Mouse (Mus musculus) MEL (cell line): ENCODE results near the gene Lats2. TPM values are rescaled to one million over a fixed set of nuclear protein-coding genes. Genes with fewer than 3 reads are reported as not detected.

Experiments used
- DNase-seq: peaks from one replicate; pipeline ENCODE4 v3.0.0; 2011; ENCODE audit warnings: low read depth, low spot score
- H3K27ac ChIP-seq: 2 replicates; pipeline ENCODE4 v1.5.1; 2012; ENCODE audit warnings: low read depth, mild to moderate bottlenecking, control low read depth, low read length, moderate library complexity; ENCODE audit not compliant: control insufficient read depth
- H3K27me3 ChIP-seq, 2 experiments: fragments of 150-350 bp in 1 of 2; sonication (generic) in 1 of 2; 2 replicates each; pipeline ENCODE4 v1.6.1; 2012; ENCODE audit warnings: low read length in 2 of 2, mild to moderate bottlenecking in 2 of 2, improper control_type of control experiment in 1 of 2, moderate library complexity in 1 of 2; ENCODE audit not compliant: insufficient read depth in 2 of 2, control insufficient read depth in 1 of 2
- H3K36me3 ChIP-seq, 2 experiments: 2 replicates each; pipeline ENCODE4 v1.6.1; 2012 to 2014; ENCODE audit warnings: low read length in 2 of 2, improper control_type of control experiment in 1 of 2, inconsistent platforms in 1 of 2, mild to moderate bottlenecking in 1 of 2; ENCODE audit not compliant: insufficient read depth in 2 of 2, control insufficient read depth in 1 of 2
- H3K4me1 ChIP-seq, 2 experiments: fragments of 150-350 bp in 1 of 2; sonication (generic) in 1 of 2; 2 replicates each; pipeline ENCODE4 v1.6.1; 2012; ENCODE audit warnings: low read length in 2 of 2, improper control_type of control experiment in 1 of 2, mild to moderate bottlenecking in 1 of 2; ENCODE audit not compliant: insufficient read depth in 2 of 2, control insufficient read depth in 1 of 2
- H3K4me3 ChIP-seq, 2 experiments: fragments of 150-350 bp in 1 of 2; sonication (generic) in 1 of 2; 2 replicates each; pipeline ENCODE4 v1.5.1; 2012; ENCODE audit warnings: low read depth in 2 of 2, low read length in 2 of 2, mild to moderate bottlenecking in 2 of 2, moderate library complexity in 2 of 2, control low read depth in 1 of 2, improper control_type of control experiment in 1 of 2; ENCODE audit not compliant: control insufficient read depth in 1 of 2, insufficient read depth in 1 of 2
- H3K79me2 ChIP-seq: 2 replicates; pipeline ENCODE4 v1.6.1; 2012; ENCODE audit warnings: mild to moderate bottlenecking, low read length, moderate library complexity; ENCODE audit not compliant: control insufficient read depth, poor library complexity, insufficient read depth
- H3K9ac ChIP-seq: 2 replicates; pipeline ENCODE4 v1.6.1; 2012; ENCODE audit warnings: low read depth, mild to moderate bottlenecking, control low read depth, low read length, moderate library complexity; ENCODE audit not compliant: control insufficient read depth, poor library complexity, severe bottlenecking
- H3K9me3 ChIP-seq: fragments of 150-350 bp; sonication (generic); replicated peaks from 2 replicates; pipeline ENCODE4 v1.6.1; 2012; ENCODE audit warnings: mild to moderate bottlenecking, low read length, improper control_type of control experiment, moderate library complexity; ENCODE audit not compliant: insufficient read depth
- BHLHE40 ChIP-seq: IDR thresholded peaks from 2 replicates; pipeline ENCODE4 v1.6.1; 2012; ENCODE audit warnings: low read depth, mild to moderate bottlenecking, inconsistent platforms, low read length, improper control_type of control experiment, borderline replicate concordance
- CHD1 ChIP-seq: IDR thresholded peaks from 2 replicates; pipeline ENCODE4 v1.6.1; 2012; ENCODE audit warnings: low read depth, mild to moderate bottlenecking, inconsistent platforms, low read length, improper control_type of control experiment
- CHD2 ChIP-seq: IDR thresholded peaks from 2 replicates; pipeline ENCODE4 v1.6.1; 2011; ENCODE audit warnings: low read length, improper control_type of control experiment
- CTCF ChIP-seq, 3 experiments: IDR thresholded peaks in 2 of 3; conservative IDR thresholded peaks in 1 of 3; 2 replicates each; pipeline ENCODE4 v1.5.1; 2011 to 2012; ENCODE audit warnings: low read length in 3 of 3, low read depth in 2 of 3, mild to moderate bottlenecking in 2 of 3, improper control_type of control experiment in 1 of 3, inconsistent platforms in 1 of 3, mixed read lengths in 1 of 3, moderate library complexity in 1 of 3; ENCODE audit not compliant: control insufficient read depth in 1 of 3, insufficient read depth in 1 of 3, poor library complexity in 1 of 3, severe bottlenecking in 1 of 3
- GATA1 ChIP-seq: IDR thresholded peaks from 2 replicates; pipeline ENCODE4 v1.6.1; 2011; ENCODE audit warnings: low read depth, low read length, improper control_type of control experiment
- JUND ChIP-seq: IDR thresholded peaks from 2 replicates; pipeline ENCODE4 v1.6.1; 2011; ENCODE audit warnings: low read depth, mild to moderate bottlenecking, improper control_type of control experiment, low read length
- MAFK ChIP-seq: IDR thresholded peaks from 2 replicates; pipeline ENCODE4 v1.6.1; 2011; ENCODE audit warnings: low read depth, mild to moderate bottlenecking, low read length, improper control_type of control experiment, borderline replicate concordance
- MAX ChIP-seq: IDR thresholded peaks from 2 replicates; pipeline ENCODE4 v1.6.1; 2011; ENCODE audit warnings: low read length, improper control_type of control experiment
- MAZ ChIP-seq: IDR thresholded peaks from 2 replicates; pipeline ENCODE4 v1.6.1; 2012; ENCODE audit warnings: low read depth, mild to moderate bottlenecking, inconsistent platforms, low read length, improper control_type of control experiment
- MEF2A ChIP-seq: IDR thresholded peaks from 2 replicates; pipeline ENCODE4 v1.6.1; 2014; ENCODE audit warnings: low read depth, mild to moderate bottlenecking, inconsistent platforms, low read length, improper control_type of control experiment; ENCODE audit not compliant: poor library complexity, insufficient replicate concordance, severe bottlenecking; ENCODE audit errors: extremely low read depth
- MXI1 ChIP-seq: IDR thresholded peaks from 2 replicates; pipeline ENCODE4 v1.6.1; 2011; ENCODE audit warnings: mild to moderate bottlenecking, low read depth, low read length, improper control_type of control experiment
- MYB ChIP-seq: IDR thresholded peaks from 2 replicates; pipeline ENCODE4 v1.6.1; 2011; ENCODE audit warnings: mild to moderate bottlenecking, low read depth, low read length, improper control_type of control experiment
- MYC ChIP-seq: IDR thresholded peaks from 2 replicates; pipeline ENCODE4 v1.6.1; 2011; ENCODE audit warnings: low read depth, mild to moderate bottlenecking, low read length, improper control_type of control experiment, moderate library complexity
- NELFE ChIP-seq: IDR thresholded peaks from 2 replicates; pipeline ENCODE4 v1.6.1; 2011; ENCODE audit warnings: low read depth, low read length, improper control_type of control experiment
- POLR2AphosphoS2 ChIP-seq: IDR thresholded peaks from 2 replicates; pipeline ENCODE4 v1.6.1; 2011; ENCODE audit warnings: low read length, improper control_type of control experiment
- POLR2AphosphoS5 ChIP-seq: IDR thresholded peaks from 2 replicates; pipeline ENCODE4 v1.6.1; 2012; ENCODE audit warnings: low read depth, borderline replicate concordance, mild to moderate bottlenecking, inconsistent platforms, low read length, moderate library complexity, mixed read lengths
- RAD21 ChIP-seq: IDR thresholded peaks from 2 replicates; pipeline ENCODE4 v1.6.1; 2011; ENCODE audit warnings: mild to moderate bottlenecking, low read depth, low read length, improper control_type of control experiment
- RCOR1 ChIP-seq: IDR thresholded peaks from 2 replicates; pipeline ENCODE4 v1.6.1; 2012; ENCODE audit warnings: low read depth, mild to moderate bottlenecking, inconsistent platforms, low read length, improper control_type of control experiment
- SIN3A ChIP-seq: IDR thresholded peaks from 2 replicates; pipeline ENCODE4 v1.6.1; 2012; ENCODE audit warnings: low read length, improper control_type of control experiment, inconsistent platforms
- SMC3 ChIP-seq: IDR thresholded peaks from 2 replicates; pipeline ENCODE4 v1.6.1; 2011; ENCODE audit warnings: low read depth, low read length, improper control_type of control experiment
- TAL1 ChIP-seq: IDR thresholded peaks from 2 replicates; pipeline ENCODE4 v1.6.1; 2012; ENCODE audit warnings: mild to moderate bottlenecking, inconsistent platforms, low read length, moderate library complexity, mixed read lengths
- UBTF ChIP-seq: IDR thresholded peaks from 2 replicates; pipeline ENCODE4 v1.6.1; 2012; ENCODE audit warnings: low read depth, mild to moderate bottlenecking, inconsistent platforms, low read length, improper control_type of control experiment, moderate library complexity, borderline replicate concordance; ENCODE audit not compliant: insufficient read depth
- USF1 ChIP-seq: IDR thresholded peaks from 2 replicates; pipeline ENCODE4 v1.6.1; 2014; ENCODE audit warnings: low read depth, mild to moderate bottlenecking, inconsistent platforms, low read length, improper control_type of control experiment, moderate library complexity
- ZC3H11A ChIP-seq: IDR thresholded peaks from 2 replicates; pipeline ENCODE4 v1.6.1; 2012; ENCODE audit warnings: low read depth, mild to moderate bottlenecking, inconsistent platforms, low read length, improper control_type of control experiment
- ZKSCAN1 ChIP-seq: IDR thresholded peaks from 2 replicates; pipeline ENCODE4 v1.6.1; 2012; ENCODE audit warnings: low read depth, mild to moderate bottlenecking, inconsistent platforms, low read length, improper control_type of control experiment, moderate library complexity
- ZMIZ1 ChIP-seq: IDR thresholded peaks from 2 replicates; pipeline ENCODE4 v1.6.1; 2012; ENCODE audit warnings: low read depth, mild to moderate bottlenecking, inconsistent platforms, low read length, improper control_type of control experiment, moderate library complexity
- ZNF384 ChIP-seq: IDR thresholded peaks from 2 replicates; pipeline ENCODE4 v1.6.1; 2012; ENCODE audit warnings: low read depth, mild to moderate bottlenecking, inconsistent platforms, low read length, improper control_type of control experiment
- polyA plus RNA-seq, 2 experiments: library from polyadenylated mRNA; stranded (reverse) in 1 of 2; unstranded in 1 of 2; fragments of >175 nt in 1 of 2; fragments of >200 nt in 1 of 2; gene quantifications; 2 replicates each; pipeline versions ENCODE4 v1.2.1 to v1.2.4; 2012; ENCODE audit warnings: low replicate concordance in 2 of 2, low read depth in 1 of 2; ENCODE audit not compliant: insufficient read length in 2 of 2, insufficient read depth in 1 of 2, missing spikeins in 1 of 2
- total RNA-seq: library from RNA; depleted of rRNA; stranded (reverse); fragments of 300-350 nt; gene quantifications from 2 replicates; pipeline ENCODE4 v1.2.3, GENCODE M21; 2012

The Lats2 gene
- total and polyA plus RNA-seq, 3 experiments: 1.1 to 2.6 TPM; not detected in 1

- TF ChIP-seq CHD1 (no peak), GATA1 (no peak), ZC3H11A (no peak), MYC (no peak), POLR2AphosphoS2 (no peak), SIN3A (no peak), ZMIZ1 (no peak), NELFE (no peak), USF1 (no peak), POLR2AphosphoS5 (no peak), BHLHE40 (no peak), CHD2 (no peak), MXI1 (no peak), MYB (no peak), UBTF (no peak), ZNF384 (no peak), MAFK (no peak)
- peak; percentile 52 for DNase-seq
- Histone ChIP-seq H3K9me3 (no peaks in the 10 kb centered on the region), H3K4me1 (peaks cover 2 to 11% of the 10 kb centered on the region in 2 experiments; a peak in 3 of 4 replicates), H3K9ac (no peak overlapping the region), H3K27ac (no peak overlapping the region), H3K4me3 (no peak overlapping the region), H3K27me3 (no peaks in the 10 kb centered on the region), H3K36me3 (peaks cover 0 to 2% of the 10 kb centered on the region in 2 experiments; a peak in 1 of 4 replicates), H3K79me2 (no peaks in the 10 kb centered on the region)
These were observed 45.3 kb downstream of the Lats2 start for GRCm38 (mm10) chr14:57712884-57713283.

GRCm38 (mm10) chr14:57711059-57711458, 47.1 kb downstream of the Lats2 start:
- DNase-seq: no peak
- Histone ChIP-seq H3K9me3 (no peaks in the 10 kb centered on the region), H3K27ac (no peak overlapping the region), H3K27me3 (no peaks in the 10 kb centered on the region), H3K4me3 (no peak overlapping the region), H3K9ac (no peak overlapping the region), H3K4me1 (peaks cover 2 to 11% of the 10 kb centered on the region in 2 experiments; a peak in 3 of 4 replicates), H3K79me2 (no peaks in the 10 kb centered on the region), H3K36me3 (peaks cover 0 to 2% of the 10 kb centered on the region in 2 experiments; a peak in 1 of 4 replicates)
- TF ChIP-seq MEF2A: no peak
- no peak for TF ChIP-seq TAL1
- TF ChIP-seq MYB: no peak
- no peak for TF ChIP-seq MAZ
- no peak for TF ChIP-seq RCOR1
- TF ChIP-seq JUND: no peak
- TF ChIP-seq SMC3: no peak
- TF ChIP-seq CHD1: no peak
- TF ChIP-seq POLR2AphosphoS2: no peak
- TF ChIP-seq USF1: no peak
- TF ChIP-seq BHLHE40: no peak
- no peak for TF ChIP-seq MYC
- no peak for TF ChIP-seq CTCF (IDR thresholded peaks at IDR 0.05 in 2 of 3, conservative IDR thresholded peaks at IDR 0.05 in 1 of 3; ENCODE audit: control insufficient read depth in 1 of 3, insufficient read depth in 1 of 3, low read depth in 2 of 3, low read length in 3 of 3, poor library complexity in 1 of 3, severe bottlenecking in 1 of 3)
- TF ChIP-seq RAD21: no peak
- no peak for TF ChIP-seq ZKSCAN1
- no peak for TF ChIP-seq ZNF384
- no peak for TF ChIP-seq UBTF
- TF ChIP-seq MAX: no peak
